Mouse (Mus musculus) G1E (cell line): ENCODE data around the gene Tax1bp3.

Experiments used
- CTCF ChIP-seq: IDR thresholded peaks from 2 replicates; pipeline ENCODE4 v1.5.1; 2012; ENCODE audit warnings: low read depth, low read length, inconsistent platforms, mixed read lengths
- GATA1 ChIP-seq: IDR thresholded peaks from 2 replicates; pipeline ENCODE4 v1.6.1; 2012; ENCODE audit warnings: borderline replicate concordance, low read length, inconsistent platforms, mixed read lengths
- GATA2 ChIP-seq: IDR thresholded peaks from 2 replicates; pipeline ENCODE4 v1.6.1; 2012; ENCODE audit warnings: low read depth, low read length, inconsistent platforms, borderline replicate concordance
- POLR2AphosphoS5 ChIP-seq: IDR thresholded peaks from 2 replicates; pipeline ENCODE4 v1.6.1; 2012; ENCODE audit warnings: low read depth, low read length, inconsistent platforms; ENCODE audit not compliant: insufficient replicate concordance
- TAL1 ChIP-seq: conservative IDR thresholded peaks from 2 replicates; pipeline ENCODE4 v1.6.1; 2012; ENCODE audit warnings: low read depth, low read length, inconsistent platforms, mixed read lengths

DNA sequence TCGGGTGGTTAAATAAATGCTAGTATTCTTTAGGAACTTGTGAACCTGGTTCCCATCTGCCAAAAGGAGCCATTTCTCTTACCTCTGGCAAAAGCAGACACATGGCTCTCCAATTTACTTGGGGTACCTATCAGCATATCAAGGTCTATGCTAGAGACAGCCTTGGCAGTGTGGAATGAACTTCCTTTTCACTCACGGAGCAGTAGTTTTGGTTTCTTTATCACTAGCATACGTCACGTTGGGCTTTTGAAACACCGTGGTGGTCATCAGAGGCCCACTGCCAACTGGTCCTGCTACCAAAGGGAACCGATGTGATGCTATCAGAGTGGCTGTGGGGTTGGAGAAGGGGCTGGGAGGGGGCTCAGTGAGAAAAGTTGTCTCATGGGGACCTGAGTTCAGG is 43.9 kb upstream of the Tax1bp3 start:
- TF ChIP-seq CTCF = no peak
- TF ChIP-seq GATA1 = no peak
- TF ChIP-seq POLR2AphosphoS5 = no peak
- TF ChIP-seq GATA2 = no peak
- no peak for TF ChIP-seq TAL1
